Mouse (Mus musculus) ES-E14 (cell line): ENCODE measurements around the gene Zfp114.

Experiments used
- HCFC1 ChIP-seq: IDR thresholded peaks from 2 replicates; pipeline ENCODE4 v1.6.1; 2012; ENCODE audit warnings: low read length, inconsistent platforms, borderline replicate concordance; ENCODE audit not compliant: insufficient read depth
- ZC3H11A ChIP-seq: IDR thresholded peaks from 2 replicates; pipeline ENCODE4 v1.6.1; 2012; ENCODE audit warnings: low read depth, mild to moderate bottlenecking, inconsistent platforms, low read length, borderline replicate concordance
- ZNF384 ChIP-seq: IDR thresholded peaks from 2 replicates; pipeline ENCODE4 v1.6.1; 2012; ENCODE audit warnings: low read depth, low read length, inconsistent platforms

DNA sequence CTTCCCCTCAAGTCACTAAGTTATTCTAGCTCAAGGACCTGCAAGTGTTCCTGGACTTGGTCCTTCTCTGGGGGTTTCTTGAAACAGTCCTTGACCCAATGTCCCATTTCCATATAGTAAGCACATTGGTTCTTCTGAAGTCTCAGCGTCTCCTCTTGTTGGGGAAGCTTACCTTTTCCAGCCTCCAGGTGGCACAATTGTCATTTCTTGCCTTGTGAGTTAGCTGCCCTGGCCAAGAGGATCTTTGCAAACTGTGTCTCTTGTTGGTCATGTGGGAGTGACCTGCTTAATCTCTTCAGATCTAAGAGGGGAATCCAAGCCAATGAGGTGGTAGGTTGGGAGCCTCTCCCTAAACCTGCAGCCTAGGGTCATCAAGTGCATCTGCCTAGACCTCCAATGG, 21.6 kb upstream of the Zfp114 start:
- TF ChIP-seq ZC3H11A (0 out of 2 replicates have a peak, but pooled peaks have one; percentile 56), HCFC1 (no peak), ZNF384 (no peak)
